Mouse (Mus musculus) mesoderm, embryonic 11.5 days (tissue): ENCODE results near the gene Cox17.
"Not testable (repeated sequence)": the region's sequence is repeated elsewhere in the genome, so short reads cannot be mapped to it uniquely, and the experiment has no call there.

ENCODE experiments used
- DNase-seq: peaks from one replicate; pipeline ENCODE4 v3.0.0-alpha.2; 2012; ENCODE audit warnings: low read depth, low spot score

Gene Cox17

GRCm38 (mm10) chr16:38346529-38347325 is at the start of gene Cox17, which contains the start of gene Gm21987:
TSS of gene Cox17 (plus strand) at chr16:38346991.
TSS of gene Gm21987 (plus strand) at chr16:38347040.
- peak; percentile 93 for DNase-seq

DNA sequence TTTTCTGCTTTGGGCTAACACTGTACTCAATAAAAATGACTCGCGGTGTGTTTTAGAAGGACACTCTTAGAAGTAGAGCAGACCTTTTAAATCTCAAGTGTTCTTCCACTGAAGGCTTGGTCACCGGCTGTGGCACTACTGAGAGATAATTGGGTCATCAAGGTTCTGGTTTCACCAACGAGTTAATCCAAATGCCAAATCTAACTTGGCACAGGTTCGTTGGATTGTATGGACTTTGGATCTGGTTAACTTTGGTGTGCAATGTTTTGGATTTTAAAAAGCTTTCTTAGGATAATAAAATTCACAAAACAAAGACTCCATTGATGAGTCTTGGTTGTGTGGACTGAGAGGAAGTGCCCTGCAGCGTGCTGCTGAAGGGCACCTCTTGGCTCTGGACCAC is 48.4 kb upstream of the Cox17 start:
- no peak for DNase-seq

GRCm38 (mm10) chr16:38302367-38302766 is 44.4 kb upstream of the Cox17 start:
- no peak for DNase-seq

DNA sequence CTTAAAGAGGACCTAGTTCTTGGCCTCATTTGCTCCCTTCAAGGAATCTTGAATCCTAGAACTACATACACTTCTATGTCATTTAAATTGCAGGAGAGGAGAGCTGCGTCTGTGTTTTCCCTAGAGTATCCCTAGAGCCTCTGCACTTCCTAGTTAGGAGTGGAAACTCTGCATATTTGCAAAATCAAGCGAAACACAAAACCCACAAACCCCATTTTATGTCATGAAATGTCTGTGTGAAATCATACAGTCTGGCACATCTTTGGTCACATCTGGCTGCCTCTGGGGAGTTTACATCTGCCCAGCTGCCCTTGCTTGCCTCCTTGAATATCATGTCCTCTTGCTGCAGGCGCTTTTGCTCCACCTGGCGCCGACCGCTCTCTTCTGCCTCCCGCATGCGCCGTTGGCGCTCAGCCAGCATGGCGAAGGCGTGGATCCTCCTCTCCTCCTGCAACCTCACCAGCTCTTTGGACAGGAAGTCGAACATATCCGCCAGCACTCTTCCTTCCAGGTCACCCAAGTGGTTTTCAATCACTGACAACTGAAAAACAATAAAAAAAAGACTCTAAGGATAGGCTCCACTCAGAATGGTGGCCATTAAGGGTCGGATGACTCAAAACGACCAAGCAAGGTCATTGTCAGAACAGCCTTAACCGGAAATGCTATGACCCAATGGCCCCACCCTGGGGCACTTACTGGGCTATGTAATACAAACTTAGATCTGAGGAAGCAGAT is 42.2 kb upstream of the Cox17 start:
- peak; percentile 37 for DNase-seq

DNA sequence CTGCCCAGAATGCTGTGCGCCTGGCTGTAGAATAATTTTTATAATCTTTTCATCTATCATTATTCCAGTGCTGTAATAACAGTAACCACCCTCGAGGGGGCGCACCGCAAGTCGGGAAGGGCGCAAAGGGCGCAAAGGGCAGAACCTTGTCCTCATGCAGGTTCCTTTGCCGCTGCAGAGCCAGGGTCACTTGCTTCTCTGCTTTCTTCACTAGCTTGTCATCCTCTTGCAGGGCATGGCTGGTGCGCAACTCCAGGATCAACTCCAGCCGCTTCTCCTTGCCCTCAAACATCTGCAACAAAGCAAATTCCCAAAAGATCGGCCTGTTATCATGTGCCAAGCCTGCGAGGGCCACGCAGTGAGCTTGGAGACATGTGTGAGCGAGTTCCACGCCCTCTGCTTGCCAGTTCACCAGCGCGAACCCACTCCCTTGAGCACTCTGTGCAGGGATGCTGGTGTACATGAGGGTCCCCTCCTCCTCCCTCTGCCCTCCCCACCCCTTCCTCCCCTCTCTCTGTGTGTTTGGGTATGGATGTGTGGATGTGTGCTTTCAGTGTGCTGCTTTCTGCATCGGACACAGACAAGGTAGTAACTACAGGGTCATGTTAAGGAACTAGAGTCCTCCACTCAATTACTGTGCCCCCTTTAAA is 40.1 kb upstream of the Cox17 start:
- DNase-seq, result no peak

- DNase-seq, result no peak
Measured at GRCm38 (mm10) chr16:38307221-38307605, 39.6 kb upstream of the Cox17 start.

- no peak for DNase-seq
Measured at GRCm38 (mm10) chr16:38307651-38308050, 39.1 kb upstream of the Cox17 start.

GRCm38 (mm10) chr16:38308195-38308594 is 38.6 kb upstream of the Cox17 start:
- no peak for DNase-seq

- no peak for DNase-seq
Measured at GRCm38 (mm10) chr16:38318492-38318891, 28.3 kb upstream of the Cox17 start.

DNA sequence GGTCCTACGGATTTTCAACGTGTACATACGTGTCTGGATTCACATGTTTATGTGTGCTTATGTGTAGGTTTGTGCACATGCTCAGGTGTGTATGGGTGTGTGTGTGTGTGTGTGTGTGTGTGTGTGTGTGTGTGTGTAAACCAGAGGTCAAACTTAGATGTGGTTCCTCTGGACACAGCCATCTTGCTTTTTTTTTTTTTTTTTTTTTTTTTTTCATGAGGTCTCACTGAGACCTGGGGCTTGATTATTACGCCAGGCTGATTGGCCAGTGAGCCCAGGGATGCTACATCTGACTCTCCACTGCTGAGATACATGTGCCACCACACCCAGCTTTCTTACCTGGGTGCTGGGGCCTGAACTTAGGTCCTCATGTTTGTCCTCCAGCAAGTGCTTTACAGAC is 27.7 kb upstream of the Cox17 start:
- no peak for DNase-seq

- DNase-seq, result peak; percentile 59
Measured at GRCm38 (mm10) chr16:38321452-38321935, 25.3 kb upstream of the Cox17 start.

GRCm38 (mm10) chr16:38324311-38324710 is 22.5 kb upstream of the Cox17 start:
- DNase-seq, result no peak

DNA sequence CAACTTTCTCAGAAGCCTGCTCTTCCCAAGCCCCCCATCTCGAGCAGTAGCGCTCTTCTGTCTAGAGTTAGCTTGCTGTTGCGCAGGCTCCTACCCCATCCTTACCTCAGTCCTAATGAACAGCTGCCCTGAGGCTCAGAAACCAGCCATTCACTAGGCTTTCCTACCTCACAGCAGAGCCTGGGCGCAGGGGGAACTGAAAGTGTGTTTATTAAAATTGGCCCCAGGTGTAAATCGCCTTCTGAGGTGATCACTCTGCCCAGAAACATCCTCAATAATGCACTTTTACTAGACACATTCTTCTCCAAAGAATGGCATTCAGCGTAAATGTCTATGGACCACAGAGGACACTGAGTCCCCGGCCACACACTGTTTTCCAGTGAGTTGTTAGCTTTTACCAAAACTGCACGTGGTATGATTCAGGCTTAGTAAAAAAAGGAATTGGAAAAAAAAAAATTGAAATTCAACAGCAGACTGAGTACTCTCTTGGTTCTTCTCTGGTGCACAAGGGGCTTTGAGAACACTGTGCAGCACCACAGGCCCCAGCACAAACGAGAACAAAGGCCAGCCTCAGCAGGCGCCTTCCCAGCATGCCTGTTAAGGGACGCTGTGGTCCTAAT is 19.9 kb upstream of the Cox17 start:
- no peak for DNase-seq

- no peak for DNase-seq
Measured at GRCm38 (mm10) chr16:38329340-38329739, 17.5 kb upstream of the Cox17 start.

DNA sequence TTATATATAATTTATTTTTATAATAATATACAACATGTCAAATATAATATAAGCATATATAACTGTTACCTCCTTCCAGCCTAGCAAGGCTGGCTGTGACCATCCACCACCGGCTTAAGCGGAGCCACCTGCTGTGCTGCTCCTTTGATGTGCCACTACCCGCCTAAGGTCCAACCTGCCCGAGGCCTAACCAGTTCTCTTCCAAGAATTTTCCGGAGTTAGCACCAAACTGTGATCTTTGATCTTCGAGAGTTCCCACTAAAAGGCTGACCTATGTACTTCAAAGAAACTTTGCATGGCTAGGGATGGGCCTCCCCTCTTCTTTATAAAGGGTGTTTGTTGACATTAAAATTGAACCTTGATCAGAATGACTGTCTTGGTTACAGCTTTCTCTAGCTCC is 12.4 kb upstream of the Cox17 start:
- no peak for DNase-seq

GRCm38 (mm10) chr16:38338077-38338476 is 8.7 kb upstream of the Cox17 start:
- DNase-seq, result not testable (repeated sequence)

DNA sequence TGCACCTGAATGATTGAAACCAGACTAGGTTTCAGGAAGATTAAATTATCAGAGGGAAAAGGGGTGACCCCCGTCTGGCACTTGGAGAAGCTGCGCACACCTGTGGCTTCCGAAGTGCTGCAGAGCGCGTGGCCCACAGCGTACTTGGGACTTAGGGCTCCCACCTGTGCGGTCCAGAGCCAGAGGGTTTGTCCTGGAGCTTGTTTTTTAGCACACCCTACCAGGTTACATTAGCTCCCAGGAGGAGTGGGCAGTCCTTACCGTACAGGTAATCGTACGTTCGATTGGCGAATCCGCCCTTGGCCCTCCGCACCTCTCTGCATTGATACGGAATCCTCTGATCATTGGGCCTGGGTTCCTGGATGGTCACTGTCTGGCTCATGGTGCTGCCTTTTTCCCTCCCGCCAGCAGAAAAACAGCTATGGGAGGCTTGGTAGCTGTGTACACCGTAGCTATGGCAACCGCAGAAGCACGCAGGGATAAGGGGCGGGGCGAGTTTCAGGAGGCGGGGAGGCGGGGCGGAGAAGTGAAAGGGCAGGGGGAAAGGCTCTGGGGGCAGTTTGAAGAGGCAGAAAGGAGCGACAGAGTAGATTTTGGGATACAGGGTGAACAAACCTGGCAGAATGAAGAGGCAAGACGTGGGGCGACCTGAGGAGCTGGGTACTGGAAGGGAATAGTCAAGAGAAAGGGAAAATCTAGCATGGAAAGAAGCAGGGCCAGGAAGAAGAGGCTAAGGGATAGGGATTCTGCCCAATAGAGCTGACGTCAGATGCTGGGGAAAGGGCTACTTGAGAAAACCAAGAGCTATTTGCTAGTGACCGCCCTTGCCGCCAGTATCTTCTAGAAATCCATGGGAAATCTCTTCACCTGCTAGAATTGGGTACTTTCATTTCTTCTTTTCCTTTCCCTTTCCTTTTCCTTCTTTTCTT is 5.1 kb upstream of the Cox17 start, which contains the start of gene Maats1:
TSS of gene Maats1 (minus strand) at position 748 of the 929 bp plus-strand sequence.
- DNase-seq, result peak; percentile 88

DNA sequence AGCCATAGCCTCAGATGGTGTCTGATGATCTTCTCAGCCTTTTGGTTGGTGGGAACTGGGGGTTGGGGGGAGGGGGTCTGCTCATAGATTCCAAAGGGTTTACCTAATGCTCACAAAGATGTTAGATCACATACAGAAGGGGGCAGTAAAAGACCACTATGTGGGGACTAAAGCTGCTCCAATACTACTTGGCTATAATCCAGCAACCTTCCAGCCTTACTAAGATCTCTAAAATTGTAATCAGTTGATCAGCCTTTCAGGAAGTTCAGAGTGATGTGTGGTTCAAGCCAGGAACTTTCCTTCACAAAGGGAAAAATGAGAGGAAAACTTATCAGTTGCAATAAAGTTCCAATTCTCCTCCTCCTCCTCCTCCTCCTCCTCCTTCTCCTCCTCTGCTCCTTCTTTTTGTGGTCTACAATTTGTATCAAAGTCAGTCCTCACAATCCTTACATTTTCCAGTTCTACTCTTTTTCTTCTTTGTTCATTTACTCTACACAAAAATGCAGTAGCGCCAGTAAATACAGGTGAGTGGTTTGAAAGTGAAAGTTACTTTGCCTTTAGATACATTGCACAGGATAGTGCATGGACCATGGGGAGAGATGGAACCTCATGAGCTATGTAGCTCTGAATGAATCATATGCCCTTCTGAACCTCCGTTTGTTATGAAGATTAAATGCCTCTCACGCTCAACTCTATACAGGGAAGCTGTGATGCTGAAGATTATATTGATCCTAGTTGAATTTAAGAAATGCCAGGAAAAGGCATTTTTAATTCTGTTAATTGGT is 1.7 kb upstream of the Cox17 start:
- peak; percentile 63 for DNase-seq

DNA sequence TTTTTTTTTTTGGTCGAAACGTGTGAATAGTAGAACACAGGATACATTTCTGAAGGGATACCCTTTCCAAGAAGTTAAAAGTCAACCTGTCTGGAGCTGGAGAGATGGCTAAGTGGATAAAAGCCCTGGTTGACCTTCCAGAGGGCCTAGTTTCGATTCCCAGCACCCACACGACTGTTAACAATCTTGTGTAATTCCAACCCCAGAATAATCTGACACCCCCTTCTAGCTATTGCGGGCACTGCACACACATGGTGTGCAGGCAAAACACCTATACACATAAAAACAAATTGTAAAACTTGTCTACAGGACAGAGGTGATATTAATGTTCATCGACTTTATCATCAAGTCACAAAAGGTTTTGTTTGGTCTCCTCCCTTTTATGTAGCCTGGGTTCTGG is 797 bp downstream of the Cox17 start:
- no peak for DNase-seq
